Mouse (Mus musculus): ENCODE measurements around the gene 1700001C19Rik.

Gene 1700001C19Rik

GRCm38 (mm10) chr17:47462209-47462608 is 25.0 kb upstream of the 1700001C19Rik start:
- DNase-seq (ENCODE audit: low spot score in 2 of 2): no peak

GRCm38 (mm10) chr17:47461688-47462087 is 24.5 kb upstream of the 1700001C19Rik start:
- no peak for DNase-seq (ENCODE audit: low spot score in 2 of 2)

- no peak for DNase-seq (ENCODE audit: low spot score in 2 of 2)
Observed at GRCm38 (mm10) chr17:47459341-47459919, 22.3 kb upstream of the 1700001C19Rik start.

- no peak for DNase-seq (ENCODE audit: low spot score in 2 of 2)
Observed at GRCm38 (mm10) chr17:47458936-47459335, 21.8 kb upstream of the 1700001C19Rik start.

- no peak for DNase-seq (ENCODE audit: low spot score in 2 of 2)
Observed at GRCm38 (mm10) chr17:47458310-47458709, 21.1 kb upstream of the 1700001C19Rik start.

- no peak for DNase-seq (ENCODE audit: low spot score in 2 of 2)
Observed at GRCm38 (mm10) chr17:47454675-47455074, 17.5 kb upstream of the 1700001C19Rik start.

GRCm38 (mm10) chr17:47452886-47453285 is 15.7 kb upstream of the 1700001C19Rik start:
- no peak for DNase-seq (ENCODE audit: low spot score in 2 of 2)

GRCm38 (mm10) chr17:47450880-47451565 is 13.8 kb upstream of the 1700001C19Rik start:
- DNase-seq (ENCODE audit: low spot score in 2 of 2): no peak

GRCm38 (mm10) chr17:47450239-47450638 is 13.1 kb upstream of the 1700001C19Rik start:
- DNase-seq (ENCODE audit: low spot score in 2 of 2): no peak

- no peak for DNase-seq (ENCODE audit: low spot score in 2 of 2)
Observed at GRCm38 (mm10) chr17:47449432-47449831, 12.3 kb upstream of the 1700001C19Rik start.

- no peak for DNase-seq (ENCODE audit: low spot score in 2 of 2)
Observed at GRCm38 (mm10) chr17:47448523-47449372, 11.6 kb upstream of the 1700001C19Rik start.

GRCm38 (mm10) chr17:47446561-47446960 is 9.4 kb upstream of the 1700001C19Rik start:
- no peak for DNase-seq (ENCODE audit: low spot score in 2 of 2)

- DNase-seq (ENCODE audit: low spot score in 2 of 2): no peak
Observed at GRCm38 (mm10) chr17:47446025-47446424, 8.8 kb upstream of the 1700001C19Rik start.

- DNase-seq (ENCODE audit: low spot score in 2 of 2): no peak
Observed at GRCm38 (mm10) chr17:47445518-47445917, 8.3 kb upstream of the 1700001C19Rik start.

- DNase-seq (ENCODE audit: low spot score in 2 of 2): no peak
Observed at GRCm38 (mm10) chr17:47444113-47444512, 6.9 kb upstream of the 1700001C19Rik start.

- DNase-seq (ENCODE audit: low spot score in 2 of 2): no peak
Observed at GRCm38 (mm10) chr17:47442271-47442670, 5.1 kb upstream of the 1700001C19Rik start.

- DNase-seq (ENCODE audit: low spot score in 2 of 2): no peak
Observed at GRCm38 (mm10) chr17:47441296-47442051, 4.3 kb upstream of the 1700001C19Rik start.

GRCm38 (mm10) chr17:47440359-47440890 is 3.2 kb upstream of the 1700001C19Rik start:
- DNase-seq (ENCODE audit: low spot score in 2 of 2): no peak

GRCm38 (mm10) chr17:47439396-47440028 is 2.3 kb upstream of the 1700001C19Rik start:
- no peak for DNase-seq (ENCODE audit: low spot score in 2 of 2)

GRCm38 (mm10) chr17:47438611-47439010 is 1.4 kb upstream of the 1700001C19Rik start:
- no peak for DNase-seq (ENCODE audit: low spot score in 2 of 2)
